Mouse (Mus musculus): ENCODE measurements around the gene Ttc7b.

- TF ChIP-seq CTCF (IDR thresholded peaks at IDR 0.05; ENCODE audit: low read depth) = no peak
- no peak for TF ChIP-seq EP300 (optimal IDR thresholded peaks at IDR 0.05)
These were observed 250.5 kb downstream of the Ttc7b start for GRCm38 (mm10) chr12:100269967-100270662.
